Mouse (Mus musculus): ENCODE data around the gene Lyve1.

- TF ChIP-seq CTCF (IDR thresholded peaks at IDR 0.05; ENCODE audit: low read depth) (no peak), EP300 (optimal IDR thresholded peaks at IDR 0.05) (no peak)
Measured at GRCm38 (mm10) chr7:110854927-110855546, 8.0 kb downstream of the Lyve1 start.

Measured in stomach, postnatal 0 days (tissue).